Mouse (Mus musculus): ENCODE results near the gene Pex1. TPM values are rescaled to one million over a fixed set of nuclear protein-coding genes. Genes with fewer than 3 reads are reported as not detected.
"Not testable (repeated sequence)": the region's sequence is repeated elsewhere in the genome, so short reads cannot be mapped to it uniquely, and the experiment has no call there.

Pex1 gene
- total RNA-seq, 2 experiments from 2014 or later = 22.9 to 24.7 TPM

DNA sequence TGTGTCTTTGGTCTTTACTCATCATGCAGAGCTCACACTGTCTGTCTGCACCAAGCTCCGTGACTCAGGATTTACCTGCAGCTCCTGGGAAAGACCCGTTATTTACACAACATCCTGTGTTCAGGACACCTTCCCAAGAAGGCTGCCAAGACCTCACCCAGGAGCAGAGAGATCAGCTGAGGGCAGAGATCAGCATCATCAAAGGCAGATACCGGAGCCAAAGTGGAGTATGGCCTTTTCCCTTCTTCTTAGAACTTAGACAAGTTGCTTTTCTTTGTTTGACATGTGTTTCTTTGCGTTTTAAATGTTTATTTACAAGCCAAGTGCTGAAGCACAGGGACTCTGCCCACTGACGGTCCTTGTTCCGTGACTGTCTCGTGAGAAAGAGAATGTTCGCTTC is 39.4 kb downstream of the Pex1 start:
- no peak for DNase-seq (ENCODE audit: extremely low spot score in 1 of 2, low spot score in 1 of 2)

DNA sequence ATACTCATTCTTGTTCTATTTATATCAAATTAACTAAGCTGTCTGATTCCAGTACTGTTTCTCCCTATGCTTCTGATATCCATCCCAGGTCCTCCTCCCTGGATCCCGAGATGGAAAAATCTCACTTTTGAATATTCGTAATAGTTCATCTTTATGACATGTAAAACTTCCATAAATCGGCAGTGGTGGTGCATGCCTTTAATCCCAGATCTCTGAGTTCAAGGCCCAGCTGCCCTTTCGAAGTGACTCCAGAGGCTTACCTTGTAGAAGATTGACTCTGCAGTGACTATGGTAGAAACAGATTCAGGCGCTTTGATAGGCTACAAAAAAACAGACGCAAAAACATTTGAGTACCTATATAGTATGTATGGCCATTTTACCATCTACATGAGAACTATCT is 48.8 kb downstream of the Pex1 start:
- no peak for DNase-seq (ENCODE audit: extremely low spot score in 1 of 2, low spot score in 1 of 2)

DNA sequence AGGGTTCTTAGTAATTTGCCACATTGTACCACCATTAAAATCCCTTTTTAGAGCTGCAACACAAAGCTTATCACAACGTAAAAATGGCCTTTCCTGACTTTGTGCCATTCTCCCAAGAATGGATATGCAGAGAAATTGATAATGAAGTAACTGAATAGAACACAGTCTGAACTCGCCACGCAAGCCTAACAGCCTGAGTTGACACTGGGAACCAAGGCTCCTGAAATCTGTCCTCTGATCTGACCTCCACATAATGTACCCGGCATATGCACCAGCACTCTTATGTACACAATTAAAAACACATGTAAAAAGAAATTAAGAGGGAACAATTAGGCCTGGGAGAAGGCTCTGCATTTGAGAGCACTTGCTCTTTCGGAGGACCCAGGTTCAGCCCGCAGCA is 49.5 kb downstream of the Pex1 start:
- no peak for DNase-seq (ENCODE audit: extremely low spot score in 1 of 2, low spot score in 1 of 2)

DNA sequence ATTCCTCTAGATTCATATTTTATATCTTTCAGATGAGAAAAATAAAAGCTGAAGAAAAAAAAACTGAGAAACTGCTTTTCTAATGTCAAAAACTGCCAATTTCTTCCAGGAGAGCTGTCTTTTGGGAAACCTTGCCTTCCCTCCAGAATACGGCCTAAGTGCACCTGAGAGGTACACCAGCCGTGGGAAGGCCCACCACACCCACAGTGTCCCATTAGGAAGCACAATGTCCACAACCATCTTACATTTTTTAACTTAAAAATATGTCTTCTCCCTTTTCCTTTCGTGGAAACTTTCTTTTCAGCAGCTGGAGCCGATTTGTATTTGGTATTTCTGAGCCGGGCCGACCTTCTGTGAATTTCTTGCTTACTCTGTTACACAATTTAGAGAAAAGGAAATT is 50.7 kb downstream of the Pex1 start:
- DNase-seq (ENCODE audit: extremely low spot score in 1 of 2, low spot score in 1 of 2) = no peak

DNA sequence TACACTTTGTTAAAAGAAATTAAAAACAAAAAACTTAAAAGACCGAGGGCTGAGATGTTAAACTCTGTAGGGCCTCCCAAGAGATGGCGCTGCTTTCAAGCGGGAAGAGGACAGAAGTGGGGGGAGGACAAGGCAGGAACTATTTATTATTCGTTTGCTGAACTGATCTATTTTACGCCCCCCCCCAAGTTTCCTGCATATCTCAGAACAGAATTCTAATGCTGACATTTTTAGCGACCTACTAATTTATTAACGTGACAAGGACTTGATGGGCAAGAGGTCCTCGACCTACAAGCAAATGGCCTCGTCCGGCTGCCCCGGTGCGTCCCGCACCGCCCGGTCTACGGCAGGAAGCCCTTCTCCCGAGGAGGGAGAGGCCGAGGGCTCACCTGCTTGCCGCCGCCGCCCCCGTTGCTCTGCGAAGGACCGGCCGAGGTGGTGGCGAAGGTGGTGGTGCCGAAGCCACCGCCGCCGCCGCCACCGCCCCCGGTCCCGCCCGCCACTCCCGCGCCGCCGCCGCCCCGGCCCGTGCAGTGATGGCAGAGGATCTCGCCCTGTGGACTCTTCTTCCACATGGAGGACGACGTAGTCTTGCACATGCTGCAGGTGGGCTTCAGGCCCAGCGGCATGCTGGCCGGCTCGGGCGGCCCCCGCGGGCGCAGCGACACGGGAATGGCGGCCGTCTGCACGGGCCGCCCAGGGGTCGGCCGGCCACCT is 51.3 kb downstream of the Pex1 start:
- peak; percentile 26 to 49 for DNase-seq (ENCODE audit: extremely low spot score in 1 of 2, low spot score in 1 of 2)

DNA sequence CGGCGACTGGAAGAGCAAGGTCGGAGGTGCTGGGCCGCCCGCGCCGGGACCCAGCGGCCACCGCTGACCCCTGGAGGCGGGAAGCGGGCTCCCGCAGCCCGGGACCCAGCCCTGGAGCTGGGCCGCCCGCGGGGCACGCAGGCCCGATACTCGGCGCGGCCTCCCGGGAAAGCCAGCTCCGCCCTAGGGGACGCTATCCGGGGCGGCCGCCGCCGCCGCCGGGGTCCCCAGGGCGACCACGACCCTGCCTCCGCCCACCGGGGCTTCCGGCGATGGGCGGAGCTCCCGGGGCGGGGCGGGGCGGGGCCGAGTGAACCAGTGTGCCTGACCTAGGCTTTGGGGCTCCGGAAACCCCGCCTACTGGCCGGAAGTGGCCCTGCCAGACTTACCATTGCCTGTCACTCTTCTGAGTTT is 51.8 kb downstream of the Pex1 start:
- peak; percentile 56 to 69 for DNase-seq (ENCODE audit: extremely low spot score in 1 of 2, low spot score in 1 of 2)

DNA sequence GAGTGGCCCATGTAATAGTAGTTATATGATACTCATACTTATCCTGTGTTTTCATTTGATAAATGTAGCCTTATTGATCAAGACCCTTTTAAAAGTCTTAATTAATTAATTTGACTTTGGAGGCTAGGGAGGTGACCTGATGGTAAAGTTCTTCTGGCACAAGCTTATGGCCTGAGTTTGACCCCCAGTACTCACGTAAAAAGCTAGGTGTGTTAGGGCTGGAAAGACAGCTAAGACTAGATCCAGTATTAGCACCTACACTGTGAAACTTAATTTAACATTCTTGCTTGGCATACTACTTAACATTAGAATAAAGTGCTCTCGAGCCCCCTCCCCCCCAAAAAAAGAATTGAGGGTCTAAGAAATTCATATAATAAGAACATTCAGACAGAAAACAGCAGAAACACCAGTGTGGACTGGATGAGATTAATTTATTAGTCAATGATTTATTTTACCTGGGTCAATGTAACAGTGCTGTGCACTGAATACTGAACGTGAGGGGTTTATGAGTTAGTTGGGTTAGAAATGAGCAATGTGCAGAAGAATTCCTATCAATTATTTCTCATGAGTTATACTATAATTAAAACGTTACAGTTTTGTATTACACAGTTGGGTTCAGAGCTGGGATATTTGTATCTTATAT is 52.5 kb downstream of the Pex1 start:
- no peak for DNase-seq (ENCODE audit: extremely low spot score in 1 of 2, low spot score in 1 of 2)

DNA sequence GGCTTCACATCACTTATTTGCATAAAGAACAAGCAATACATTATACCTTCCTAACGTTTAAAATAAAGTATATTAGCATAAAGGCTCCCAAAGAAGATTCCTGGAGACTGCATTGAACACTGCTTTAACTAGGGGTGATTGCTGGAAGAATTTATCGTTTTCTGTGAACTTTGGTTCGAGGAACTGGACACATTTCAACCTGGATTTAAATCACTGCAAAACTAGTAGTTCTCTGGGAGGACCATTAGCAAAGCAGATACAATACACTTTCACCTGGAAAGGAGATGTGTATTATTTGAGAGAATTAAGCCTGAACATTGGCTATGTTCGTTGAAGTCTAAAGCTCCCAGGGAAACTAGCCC is 53.0 kb downstream of the Pex1 start:
- DNase-seq (ENCODE audit: extremely low spot score in 1 of 2, low spot score in 1 of 2) = no peak

DNA sequence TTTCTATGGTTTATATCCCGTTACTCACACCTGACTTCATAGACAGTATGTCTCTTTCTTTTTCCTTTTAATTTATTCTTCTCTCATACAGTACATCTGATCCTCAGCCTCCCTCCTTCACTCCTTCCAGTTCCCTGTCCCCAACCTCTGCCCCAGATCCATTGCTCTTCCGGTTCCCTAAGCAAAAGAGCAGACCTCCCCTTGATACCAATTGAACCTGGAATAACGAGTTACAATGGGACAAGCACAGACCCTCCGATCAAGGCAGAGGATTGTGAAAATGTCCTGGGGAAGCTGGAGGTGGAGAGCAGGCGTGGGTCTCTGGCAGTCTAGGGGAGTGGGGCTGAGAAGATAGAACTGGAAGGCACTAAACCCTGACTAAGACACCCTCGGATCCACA is 55.0 kb downstream of the Pex1 start, which contains the start of gene Tmbim7:
Tmbim7 (plus strand) TSS at position 301 of the 400 bp plus-strand sequence.
- DNase-seq (ENCODE audit: extremely low spot score in 1 of 2, low spot score in 1 of 2) = no peak

DNA sequence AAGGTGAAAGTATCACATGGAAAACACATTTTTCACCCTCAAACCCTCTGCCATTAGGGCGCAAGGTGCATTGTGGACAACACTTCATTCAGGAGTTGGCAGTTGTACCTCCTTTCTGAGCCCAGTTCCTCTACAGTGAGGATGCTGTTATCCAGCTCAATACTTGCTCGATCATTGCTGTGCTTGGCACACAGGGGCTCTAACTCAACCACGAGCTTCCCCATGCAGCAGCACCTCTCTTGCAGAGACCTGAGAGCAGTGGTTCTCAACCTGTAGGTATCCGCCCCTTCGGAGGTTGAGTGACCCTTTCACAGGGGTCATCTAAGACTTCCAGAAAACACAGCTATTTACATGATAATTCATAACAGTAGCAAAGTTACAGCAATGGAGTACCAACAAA is 55.8 kb downstream of the Pex1 start:
- no peak for DNase-seq (ENCODE audit: extremely low spot score in 1 of 2, low spot score in 1 of 2)

DNA sequence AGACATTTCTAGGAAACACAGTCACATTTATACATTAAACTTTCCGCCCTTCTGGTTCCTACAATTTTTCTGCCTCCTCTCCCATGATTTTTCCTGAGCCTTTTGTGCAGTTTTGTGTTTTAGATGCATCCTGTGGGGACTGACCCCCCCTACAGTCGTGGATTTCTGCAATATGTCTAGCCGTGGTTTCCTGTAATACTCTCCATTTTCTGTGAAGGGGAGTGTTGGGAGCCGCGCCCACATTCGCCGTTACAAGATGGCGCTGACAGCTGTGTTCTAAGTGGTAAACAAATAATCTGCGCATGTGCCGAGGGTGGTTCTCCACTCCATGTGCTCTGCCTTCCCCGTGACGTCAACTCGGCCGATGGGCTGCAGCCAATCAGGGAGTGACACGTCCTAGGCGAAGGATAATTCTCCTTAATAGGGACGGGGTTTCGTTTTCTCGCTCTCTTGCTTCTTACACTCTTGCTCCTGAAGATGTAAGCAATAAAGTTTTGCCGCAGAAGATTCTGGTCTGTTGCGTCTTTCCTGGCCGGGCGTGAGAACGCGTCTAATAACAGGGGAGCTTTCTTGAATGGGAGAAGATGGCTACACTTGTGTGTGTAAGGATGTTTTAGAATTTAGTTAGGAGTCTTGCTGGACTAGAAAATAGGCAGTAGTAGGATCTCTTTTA is 57.2 kb downstream of the Pex1 start:
- DNase-seq (ENCODE audit: extremely low spot score in 1 of 2, low spot score in 1 of 2) = not testable (repeated sequence)

DNA sequence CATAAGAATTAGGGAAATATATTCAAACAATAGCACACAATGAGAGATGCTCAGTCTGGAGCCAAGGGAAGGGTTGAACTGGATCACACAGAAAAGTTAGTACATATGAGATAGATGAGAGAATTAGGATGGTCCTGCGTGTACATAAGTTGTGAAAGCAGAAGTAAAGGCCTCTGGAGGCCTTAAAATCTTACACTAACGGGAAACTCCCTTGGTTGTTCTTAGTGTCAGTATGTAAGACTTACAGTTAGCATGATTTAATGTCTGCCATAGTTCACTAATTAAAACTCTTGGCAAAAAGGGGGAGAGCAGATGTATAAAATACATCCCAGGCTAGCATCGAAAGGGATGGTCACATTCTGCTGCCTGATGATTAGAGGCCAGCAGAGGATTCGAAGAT is 57.9 kb downstream of the Pex1 start:
- no peak for DNase-seq (ENCODE audit: extremely low spot score in 1 of 2, low spot score in 1 of 2)

DNA sequence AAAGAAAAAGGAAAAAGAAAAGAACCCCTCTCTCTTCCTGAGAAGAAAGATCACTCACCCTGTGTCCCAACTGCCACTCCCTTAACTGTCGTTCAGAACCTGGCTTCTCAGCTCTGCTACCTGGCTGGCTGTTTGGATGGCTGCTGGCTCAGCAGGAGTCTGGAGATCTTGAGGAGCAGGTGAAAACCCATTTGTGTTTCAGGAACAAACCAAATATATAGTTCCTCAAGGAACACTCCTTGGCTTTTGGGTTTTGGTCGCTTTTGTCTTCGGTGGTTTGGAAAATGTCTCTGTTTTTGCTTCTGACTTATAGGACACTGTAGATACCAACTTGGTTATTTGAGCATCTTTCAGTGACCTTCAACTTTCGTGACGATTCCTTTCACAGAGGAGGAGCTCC is 61.2 kb downstream of the Pex1 start, which contains the start of gene Gatad1:
Gatad1 (minus strand) TSS at position 101 of the 400 bp plus-strand sequence.
- no peak for DNase-seq (ENCODE audit: extremely low spot score in 1 of 2, low spot score in 1 of 2)

DNA sequence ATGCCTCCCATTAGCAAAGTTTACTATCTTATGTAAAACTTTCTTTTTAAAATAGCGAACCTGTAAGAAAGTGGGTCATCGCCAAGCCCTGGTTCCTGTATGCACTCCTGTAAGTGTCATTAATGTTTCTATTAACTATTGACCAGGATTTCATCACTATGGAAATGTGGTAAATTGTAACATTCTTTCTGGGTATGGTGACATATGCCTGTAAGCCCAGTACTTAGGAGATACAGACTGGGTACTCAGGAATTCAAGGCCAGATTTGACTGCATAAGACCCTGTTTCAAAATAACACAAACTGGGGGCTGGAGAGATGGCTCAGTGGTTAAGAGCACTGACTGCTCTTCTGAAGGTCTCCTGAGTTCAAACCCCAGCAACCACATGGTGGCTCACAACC is 69.4 kb downstream of the Pex1 start:
- DNase-seq (ENCODE audit: extremely low spot score in 1 of 2, low spot score in 1 of 2) = no peak

DNA sequence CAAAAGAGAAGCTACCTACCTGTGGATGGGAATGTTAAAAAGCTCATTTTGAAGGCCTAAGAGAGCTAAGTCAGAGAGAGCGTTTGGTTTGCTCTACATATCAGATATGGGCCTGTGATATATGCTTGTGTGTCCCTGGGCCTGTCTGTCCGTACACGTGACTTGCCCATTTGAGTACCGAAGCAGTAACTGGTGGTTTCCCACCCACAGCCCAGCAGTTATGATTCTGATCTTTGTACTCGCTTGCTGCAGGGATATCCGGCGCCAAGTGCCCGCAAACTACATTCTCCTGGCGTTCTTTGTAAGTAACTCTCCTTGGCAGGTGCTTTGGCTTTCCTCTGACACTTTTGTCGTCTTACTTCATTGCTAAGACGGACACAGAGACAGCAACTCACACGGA is 70.7 kb downstream of the Pex1 start:
- no peak for DNase-seq (ENCODE audit: extremely low spot score in 1 of 2, low spot score in 1 of 2)

DNA sequence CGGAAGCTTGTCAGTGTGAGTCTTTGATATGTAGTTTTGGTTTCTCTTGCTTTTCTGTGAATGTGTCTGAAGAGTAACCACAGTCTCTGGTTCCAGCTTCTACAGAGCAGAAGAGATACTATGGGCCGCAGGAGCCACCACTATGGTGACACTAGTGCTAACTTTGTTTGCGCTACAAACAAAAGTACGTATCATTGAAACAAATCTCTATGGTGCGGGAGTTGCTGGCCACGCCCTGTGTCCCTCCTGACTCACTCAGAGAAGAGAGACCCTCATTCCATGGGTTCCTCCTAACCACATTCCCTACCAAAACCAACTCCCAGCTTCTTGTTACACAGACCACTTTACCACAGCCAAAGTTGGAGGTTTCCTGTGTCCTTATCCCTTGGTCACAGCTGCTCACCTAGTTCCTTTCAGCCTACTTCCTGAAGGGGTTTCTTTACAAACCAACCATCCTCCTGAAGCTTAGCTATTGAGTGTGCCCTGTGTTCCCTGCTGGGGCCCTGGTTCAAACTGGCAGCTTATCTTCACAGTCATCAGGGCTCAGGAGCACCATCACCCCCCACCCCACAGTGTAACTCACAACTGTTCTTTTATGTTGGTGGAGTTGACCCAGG is 74.2 kb downstream of the Pex1 start:
- DNase-seq (ENCODE audit: extremely low spot score in 1 of 2, low spot score in 1 of 2) = no peak

Small RNA genes lying within 50 kb of the gene (microRNA-seq; reads per million reads assigned to microRNA genes)
- 0 reads per million in 2 experiments for gene Gm26238

Other genes with a start within 250 kb of the Pex1 start
- gene Fam133b, start 52.2 kb upstream of the Pex1 start, total RNA-seq (2021) = 10 to 100 TPM; 37.5 to 46.2 TPM
- gene 1700109H08Rik, start 24.5 kb upstream of the Pex1 start, total RNA-seq (2021) = 1 to 10 TPM; 2.5 to 7.3 TPM
- 1 to 10 TPM; 9.6 to 9.9 TPM for gene Rbm48, start 519 bp downstream of the Pex1 start, total RNA-seq (2021)
- gene Tmbim7, start 55.1 kb downstream of the Pex1 start, total RNA-seq (2021) = not detected
- 100 to 1,000 TPM; 103 to 112 TPM for gene Gatad1, start 61.1 kb downstream of the Pex1 start, total RNA-seq (2021)
- 10 to 100 TPM; 82.0 to 92.3 TPM for gene Ankib1, start 206.9 kb downstream of the Pex1 start, total RNA-seq (2021)
- 10 to 100 TPM; 44.0 to 54.2 TPM for gene Krit1, start 207.1 kb downstream of the Pex1 start, total RNA-seq (2021)
- gene Lrrd1, start 249.1 kb downstream of the Pex1 start, total RNA-seq (2021) = under 1 TPM; 0.20 to 0.23 TPM

Measured in layer of hippocampus, postnatal 25 days (tissue).